Mouse (Mus musculus) hindbrain, embryonic 12.5 days (tissue): ENCODE data around the gene Pom121l2. TPM values are rescaled to one million over a fixed set of nuclear protein-coding genes. Genes with fewer than 3 reads are reported as not detected.

Experiments used
- ATAC-seq: fragments of 200-750 bp; cut with Nextera tagmentation; 2 replicates; pipeline ENCODE4 v1.8.0; 2017; ENCODE audit warnings: moderate TSS enrichment; ENCODE audit not compliant: low FRiP score
- H3K27ac ChIP-seq: fragments of 300-500 bp; sonication (generic); 2 replicates; pipeline ENCODE4 v1.5.1; 2016; ENCODE audit warnings: mild to moderate bottlenecking
- H3K27me3 ChIP-seq: fragments of 300-500 bp; sonication (generic); 2 replicates; pipeline ENCODE4 v1.6.1; 2016; ENCODE audit warnings: mild to moderate bottlenecking
- H3K36me3 ChIP-seq: fragments of 300-500 bp; sonication (generic); 2 replicates; pipeline ENCODE4 v1.6.1; 2016; ENCODE audit warnings: mild to moderate bottlenecking
- H3K4me1 ChIP-seq: fragments of 300-500 bp; sonication (generic); 2 replicates; pipeline ENCODE4 v1.6.1; 2016
- H3K4me2 ChIP-seq: fragments of 300-500 bp; sonication (generic); replicated peaks from 2 replicates; pipeline ENCODE4 v1.6.1; 2016; ENCODE audit warnings: mild to moderate bottlenecking
- H3K4me3 ChIP-seq: fragments of 300-500 bp; sonication (generic); 2 replicates; pipeline ENCODE4 v1.5.1; 2016; ENCODE audit warnings: mild to moderate bottlenecking
- H3K9ac ChIP-seq: fragments of 300-500 bp; sonication (generic); 2 replicates; pipeline ENCODE4 v1.6.1; 2016; ENCODE audit warnings: mild to moderate bottlenecking, moderate library complexity
- H3K9me3 ChIP-seq: fragments of 300-500 bp; sonication (generic); replicated peaks from 2 replicates; pipeline ENCODE4 v1.6.1; 2016; ENCODE audit warnings: mild to moderate bottlenecking
- WGBS: fragments of 180-500 bp; shearing (Covaris S2); methylation state at CpG from one replicate; pipeline ENCODE4 v1.1.7; 2016; 5-methylcytosine and 5-hydroxymethylcytosine counted together
- polyA plus RNA-seq: library from polyadenylated mRNA; unstranded; fragments of >200 nt; fragmentation: Nextera tagmentation; extraction: Ambion mirVana; gene quantifications from 2 replicates; pipeline ENCODE4 v1.2.1, GENCODE M21; 2016

Gene Pom121l2
- polyA plus RNA-seq, 1 experiment from 2014 or later = 0.14 TPM

GRCm38 (mm10) chr13:22007121-22007510 lies 26.1 kb downstream of the Pom121l2 start:
- no peak overlapping the region for H3K9ac ChIP-seq
- H3K27ac ChIP-seq = no peak overlapping the region
- H3K27me3 ChIP-seq = peaks cover 98% of the 10 kb centered on the region
- WGBS = 2% methylated on average over 18 of the region's 18 CpGs
- no peak for ATAC-seq
- H3K9me3 ChIP-seq = no peaks in the 10 kb centered on the region
- H3K4me2 ChIP-seq = peak overlapping the region; percentile 81
- H3K4me1 ChIP-seq = peaks cover 16% of the 10 kb centered on the region
- no peaks in the 10 kb centered on the region for H3K36me3 ChIP-seq
- H3K4me3 ChIP-seq = peak overlapping the region; percentile 46

DNA sequence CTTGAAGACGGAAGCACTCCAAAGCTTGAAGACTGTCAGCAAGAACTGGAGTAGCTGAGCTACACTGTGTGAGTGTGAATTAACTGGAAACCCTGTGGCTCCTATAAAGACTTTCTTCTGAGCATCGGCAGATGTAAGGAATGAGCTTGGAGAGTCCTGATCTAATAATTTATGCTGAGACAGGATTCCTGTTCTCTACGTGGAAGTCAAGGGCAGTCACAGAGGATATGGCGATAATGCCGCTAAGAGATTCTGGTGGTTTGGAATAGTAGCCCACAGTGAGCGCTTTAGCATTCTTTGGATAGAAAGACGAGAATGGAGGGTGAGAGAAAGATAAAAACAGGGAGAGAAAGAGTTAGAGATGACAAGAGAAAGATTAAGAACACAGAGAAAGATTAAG lies 26.9 kb downstream of the Pom121l2 start:
- Histone ChIP-seq H3K27ac (no peak overlapping the region), H3K4me3 (no peak overlapping the region), H3K9ac (no peak overlapping the region), H3K27me3 (peaks cover 98% of the 10 kb centered on the region), H3K4me2 (no peak overlapping the region), H3K9me3 (no peaks in the 10 kb centered on the region), H3K4me1 (peaks cover 16% of the 10 kb centered on the region), H3K36me3 (no peaks in the 10 kb centered on the region)
- WGBS = 48% methylated on average over 7 of the region's 7 CpGs
- ATAC-seq = no peak

DNA sequence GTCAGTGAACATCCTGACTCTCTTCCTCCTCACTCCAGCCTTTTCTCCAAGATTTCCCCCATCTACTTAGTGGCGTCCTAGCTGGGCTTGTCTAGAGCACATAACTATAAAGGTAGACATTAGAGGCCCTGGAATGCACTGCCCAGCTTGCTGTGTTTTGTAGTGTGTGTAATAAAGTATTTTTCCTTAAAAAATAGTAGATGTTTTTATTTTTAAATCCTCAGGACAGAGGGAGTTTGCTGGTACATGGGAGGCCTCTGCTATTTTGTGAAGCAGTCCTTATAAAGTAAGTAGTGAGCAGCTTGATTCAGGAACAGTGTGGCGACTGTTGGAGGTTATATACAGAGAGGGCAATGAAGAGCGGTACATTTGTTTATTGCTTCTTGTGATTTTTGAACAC lies 27.7 kb downstream of the Pom121l2 start:
- Histone ChIP-seq H3K4me2 (no peak overlapping the region), H3K4me3 (no peak overlapping the region), H3K27me3 (peaks cover 96% of the 10 kb centered on the region), H3K36me3 (no peaks in the 10 kb centered on the region), H3K9ac (no peak overlapping the region), H3K4me1 (peaks cover 16% of the 10 kb centered on the region), H3K27ac (no peak overlapping the region), H3K9me3 (no peaks in the 10 kb centered on the region)
- ATAC-seq = no peak
- WGBS = 80% methylated on average over 3 of the region's 3 CpGs

- WGBS = 35% methylated on average over 7 of the region's 7 CpGs
- peaks cover 96% of the 10 kb centered on the region for H3K27me3 ChIP-seq
- no peak within 1 kb of the TSS for H3K27ac ChIP-seq
- H3K9ac ChIP-seq = no peak within 1 kb of the TSS
- H3K4me1 ChIP-seq = peaks cover 16% of the 10 kb centered on the region
- no peak for ATAC-seq
- H3K4me2 ChIP-seq = no peak within 1 kb of the TSS
- no peaks in the 10 kb centered on the region for H3K36me3 ChIP-seq
- H3K9me3 ChIP-seq = no peaks in the 10 kb centered on the region
- H3K4me3 ChIP-seq = no peak within 1 kb of the TSS
These were observed 28.6 kb downstream of the Pom121l2 start, which contains the start of gene Prss16 for GRCm38 (mm10) chr13:22009642-22010041. TSS of gene Prss16 (minus strand) at chr13:22009742.

GRCm38 (mm10) chr13:22013716-22014115 lies 32.7 kb downstream of the Pom121l2 start:
- no peak overlapping the region for H3K9ac ChIP-seq
- ATAC-seq = no peak
- no peaks in the 10 kb centered on the region for H3K9me3 ChIP-seq
- no peaks in the 10 kb centered on the region for H3K36me3 ChIP-seq
- H3K27me3 ChIP-seq = peaks cover 82% of the 10 kb centered on the region
- no peaks in the 10 kb centered on the region for H3K4me1 ChIP-seq
- 16% methylated on average over 13 of the region's 13 CpGs for WGBS
- no peak overlapping the region for H3K27ac ChIP-seq
- H3K4me3 ChIP-seq = no peak overlapping the region
- H3K4me2 ChIP-seq = no peak overlapping the region

- WGBS = 14% methylated on average over 17 of the region's 17 CpGs
- H3K4me3 ChIP-seq = 0 out of 2 replicates have a peak overlapping the region, but pooled peaks have one; percentile 7
- peaks cover 82% of the 10 kb centered on the region for H3K27me3 ChIP-seq
- no peaks in the 10 kb centered on the region for H3K36me3 ChIP-seq
- H3K4me2 ChIP-seq = peak overlapping the region; percentile 15; the same call in 1 of the 2 replicates
- H3K27ac ChIP-seq = no peak overlapping the region
- no peaks in the 10 kb centered on the region for H3K4me1 ChIP-seq
- ATAC-seq = no peak
- H3K9me3 ChIP-seq = no peaks in the 10 kb centered on the region
- no peak overlapping the region for H3K9ac ChIP-seq
These were observed 33.4 kb downstream of the Pom121l2 start for GRCm38 (mm10) chr13:22014411-22014845.

GRCm38 (mm10) chr13:22015479-22016450 lies 34.8 kb downstream of the Pom121l2 start:
- Histone ChIP-seq H3K27me3 (peaks cover 75% of the 10 kb centered on the region), H3K4me2 (no peak overlapping the region), H3K9me3 (no peaks in the 10 kb centered on the region), H3K4me1 (no peaks in the 10 kb centered on the region), H3K27ac (no peak overlapping the region), H3K4me3 (no peak overlapping the region), H3K36me3 (no peaks in the 10 kb centered on the region), H3K9ac (no peak overlapping the region)
- 15% methylated on average over 27 of the region's 27 CpGs for WGBS
- no peak for ATAC-seq

DNA sequence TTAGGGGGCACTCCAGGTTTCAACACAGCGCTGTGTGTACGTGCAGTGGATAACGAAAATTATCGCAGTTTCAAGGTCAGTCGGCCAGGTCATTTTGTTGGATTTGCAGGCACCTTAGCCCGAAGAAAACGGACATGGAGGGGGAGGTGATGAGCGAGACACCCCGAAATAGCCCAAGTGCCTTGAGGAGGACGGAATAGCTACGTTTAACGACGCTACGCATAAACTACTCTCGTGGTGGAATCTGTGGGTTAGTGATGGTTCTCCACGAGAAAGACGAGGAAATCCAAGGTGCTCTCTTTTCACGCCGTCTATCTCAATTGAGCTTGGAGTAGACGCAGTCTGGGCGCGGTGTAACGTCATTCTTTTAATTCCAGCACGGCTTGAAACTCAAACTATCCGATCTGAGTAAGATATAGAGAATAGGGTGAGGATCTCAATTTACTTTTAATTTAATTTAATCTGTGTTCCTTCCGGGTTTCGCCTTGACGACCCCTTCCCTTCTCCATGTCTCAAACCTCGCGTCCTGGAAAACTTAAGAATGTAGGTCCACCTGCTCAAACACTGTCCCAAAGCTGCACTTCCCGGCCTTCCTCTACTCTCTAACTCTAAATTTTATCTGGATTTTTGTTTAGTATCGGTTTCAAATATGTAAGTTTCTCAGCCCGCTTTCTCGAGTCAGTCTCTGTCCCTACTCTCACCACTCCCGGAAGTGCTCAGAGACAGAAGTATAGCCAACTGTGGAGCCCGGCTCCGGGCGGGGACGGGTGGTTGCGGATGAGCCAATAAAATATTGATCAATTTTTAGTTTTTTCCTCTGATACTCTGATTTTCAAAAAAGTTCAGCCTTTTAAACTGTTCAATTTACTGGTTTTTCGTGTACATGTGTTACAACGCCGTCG lies 39.2 kb downstream of the Pom121l2 start:
- peak overlapping the region; percentile 41 for H3K4me3 ChIP-seq
- H3K9ac ChIP-seq = no peak overlapping the region
- H3K27me3 ChIP-seq = peaks cover 40% of the 10 kb centered on the region
- peaks cover 5% of the 10 kb centered on the region for H3K4me1 ChIP-seq
- ATAC-seq = no peak
- no peaks in the 10 kb centered on the region for H3K36me3 ChIP-seq
- under 1% methylated on average over 44 of the region's 44 CpGs for WGBS
- no peak overlapping the region for H3K27ac ChIP-seq
- no peaks in the 10 kb centered on the region for H3K9me3 ChIP-seq
- H3K4me2 ChIP-seq = peak overlapping the region; percentile 47

DNA sequence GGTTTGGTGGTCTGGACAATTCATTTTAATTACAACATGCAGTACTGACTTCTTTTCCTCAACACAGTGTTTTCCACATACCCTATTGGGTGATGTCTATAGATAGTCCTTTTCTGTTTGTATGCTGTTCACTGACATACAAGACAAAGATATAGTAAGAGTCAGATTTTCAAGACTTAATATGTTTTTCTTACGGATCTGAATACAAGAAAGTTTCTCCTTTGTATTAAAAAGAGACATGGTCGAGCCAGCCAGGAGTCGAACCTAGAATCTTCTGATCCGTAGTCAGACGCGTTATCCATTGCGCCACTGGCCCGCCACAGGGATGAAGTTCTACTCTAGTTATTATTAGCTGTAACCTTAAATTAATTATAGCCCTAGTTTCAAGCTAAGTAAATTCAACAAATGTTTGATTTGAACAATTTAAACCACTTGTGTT lies 39.9 kb downstream of the Pom121l2 start:
- no peak overlapping the region for H3K9ac ChIP-seq
- 0% methylated on average over 8 of the region's 8 CpGs for WGBS

GRCm38 (mm10) chr13:22021581-22021980 lies 40.6 kb downstream of the Pom121l2 start:
- WGBS = under 1% methylated on average over 11 of the region's 11 CpGs
- Histone ChIP-seq H3K9ac (no peak overlapping the region; the same call in 1 of the 2 replicates), H3K36me3 (no peaks in the 10 kb centered on the region), H3K4me3 (peak overlapping the region; percentile 41), H3K27ac (no peak overlapping the region), H3K4me2 (peak overlapping the region; percentile 47), H3K4me1 (peaks cover 10% of the 10 kb centered on the region), H3K9me3 (no peaks in the 10 kb centered on the region), H3K27me3 (peaks cover 30% of the 10 kb centered on the region)
- no peak for ATAC-seq

More for the DNA sequence above, 39.9 kb downstream of the Pom121l2 start:
- no peak overlapping the region for H3K27ac ChIP-seq
- peak overlapping the region; percentile 41 for H3K4me3 ChIP-seq
- H3K36me3 ChIP-seq = no peaks in the 10 kb centered on the region
- no peaks in the 10 kb centered on the region for H3K9me3 ChIP-seq
- ATAC-seq = peak; percentile 44; the same call in 1 of the 2 replicates
- peak overlapping the region; percentile 47 for H3K4me2 ChIP-seq
- H3K27me3 ChIP-seq = peaks cover 35% of the 10 kb centered on the region
- H3K4me1 ChIP-seq = peaks cover 8% of the 10 kb centered on the region

DNA sequence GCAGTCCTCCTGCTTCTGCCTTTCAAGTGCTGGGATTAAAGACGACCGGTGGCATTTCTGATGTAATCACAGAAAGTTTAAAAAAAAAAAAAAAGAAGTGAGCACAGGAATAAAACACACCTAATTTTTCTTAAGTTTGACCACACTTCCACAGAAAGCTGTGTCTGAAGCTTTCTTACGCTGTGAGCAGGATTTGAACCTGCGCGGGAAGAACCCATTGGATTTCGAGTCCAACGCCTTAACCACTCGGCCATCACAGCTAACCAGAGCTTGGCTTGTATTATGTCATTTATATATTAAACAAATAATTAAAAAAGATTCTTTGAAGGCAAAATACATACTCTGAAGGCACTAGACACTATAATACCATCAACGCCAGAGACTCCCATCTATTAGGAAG lies 41.2 kb downstream of the Pom121l2 start:
- peak; percentile 57; the same call in 1 of the 2 replicates for ATAC-seq
- WGBS = under 1% methylated on average over 9 of the region's 9 CpGs
- H3K9ac ChIP-seq = peak overlapping the region; percentile 45; the same call in 1 of the 2 replicates
- peak overlapping the region; percentile 47 for H3K4me2 ChIP-seq
- H3K4me3 ChIP-seq = peak overlapping the region; percentile 41
- H3K4me1 ChIP-seq = peaks cover 10% of the 10 kb centered on the region
- H3K9me3 ChIP-seq = no peaks in the 10 kb centered on the region
- no peaks in the 10 kb centered on the region for H3K36me3 ChIP-seq
- peaks cover 29% of the 10 kb centered on the region for H3K27me3 ChIP-seq
- no peak overlapping the region for H3K27ac ChIP-seq
